Mouse (Mus musculus): Measurements from ENCODE around the gene Piwil4. TPM values are rescaled to one million over a fixed set of nuclear protein-coding genes. Genes with fewer than 3 reads are reported as not detected.
"Not testable (repeated sequence)": the region's sequence is repeated elsewhere in the genome, so short reads cannot be mapped to it uniquely, and the experiment has no call there.

Piwil4 gene
- total RNA-seq, 2 experiments from 2014 or later: not detected

DNA sequence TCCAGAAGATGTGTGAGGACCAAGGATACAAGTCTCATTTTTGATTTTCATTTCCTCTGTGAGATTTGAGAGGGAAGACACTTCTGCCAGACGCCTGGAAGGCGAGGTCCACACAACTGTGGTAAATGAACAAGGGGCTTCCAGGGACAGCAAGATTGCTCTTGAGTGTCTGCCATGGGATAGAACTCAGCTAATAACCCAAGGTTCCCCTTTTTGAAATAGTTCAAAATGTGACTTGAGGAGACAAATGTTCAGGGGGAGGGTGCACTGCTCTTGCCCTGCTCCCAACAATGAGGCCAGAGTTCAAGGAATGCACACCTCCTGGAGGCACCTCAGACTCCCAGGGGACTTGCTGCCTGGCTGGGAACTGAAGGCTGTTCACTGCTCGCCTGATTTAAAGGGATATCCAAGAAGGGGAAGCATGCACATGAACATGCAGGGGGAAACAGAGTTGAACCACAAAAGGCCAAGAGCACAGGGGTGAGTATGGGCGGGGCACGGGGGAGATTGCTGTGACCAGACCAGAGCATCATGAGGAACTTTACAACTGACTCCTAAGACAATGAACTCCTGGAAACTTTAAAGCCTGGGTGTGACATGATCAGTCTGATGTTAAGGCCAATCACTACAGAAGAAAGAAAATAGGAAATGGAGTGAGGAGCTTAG is 15.6 kb downstream of the Piwil4 start:
- DNase-seq: no peak

DNA sequence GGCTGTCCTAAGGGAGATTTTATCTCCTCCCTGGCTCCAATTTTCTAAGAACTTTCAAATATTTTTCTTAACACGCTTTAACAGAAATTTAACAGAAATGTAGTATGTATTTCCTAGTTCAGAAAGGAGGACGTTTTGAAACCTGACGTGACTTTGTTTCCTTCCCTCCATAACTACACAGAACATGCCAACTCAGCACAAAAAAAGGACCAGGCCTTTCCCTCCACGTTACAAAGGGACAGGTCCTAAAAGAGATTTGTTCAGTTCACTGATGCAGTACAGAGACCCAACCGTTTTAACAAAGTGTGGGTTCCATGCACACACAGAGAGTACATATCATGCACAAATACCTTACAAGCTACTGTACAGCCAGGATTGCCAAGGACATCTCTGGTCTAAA is 18.9 kb downstream of the Piwil4 start:
- no peak for DNase-seq

DNA sequence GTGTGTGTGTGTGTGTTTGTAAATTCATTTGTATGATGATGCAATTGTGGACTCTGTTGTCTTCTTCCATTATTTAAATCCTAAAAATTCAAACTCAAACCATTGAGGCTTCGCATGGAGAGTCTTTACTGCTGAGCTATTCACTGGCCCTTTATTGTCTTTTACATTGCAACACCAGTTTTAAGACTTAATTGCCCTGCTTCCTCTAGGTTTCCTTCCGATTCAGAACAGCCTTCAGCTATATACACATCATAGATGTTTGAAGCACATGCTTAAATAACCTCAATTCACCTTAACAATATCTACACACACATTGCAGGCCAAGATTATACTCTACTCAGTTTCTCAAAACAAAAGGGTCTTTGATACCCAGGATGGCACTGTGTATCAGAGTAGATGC is 20.1 kb downstream of the Piwil4 start:
- no peak for DNase-seq

DNA sequence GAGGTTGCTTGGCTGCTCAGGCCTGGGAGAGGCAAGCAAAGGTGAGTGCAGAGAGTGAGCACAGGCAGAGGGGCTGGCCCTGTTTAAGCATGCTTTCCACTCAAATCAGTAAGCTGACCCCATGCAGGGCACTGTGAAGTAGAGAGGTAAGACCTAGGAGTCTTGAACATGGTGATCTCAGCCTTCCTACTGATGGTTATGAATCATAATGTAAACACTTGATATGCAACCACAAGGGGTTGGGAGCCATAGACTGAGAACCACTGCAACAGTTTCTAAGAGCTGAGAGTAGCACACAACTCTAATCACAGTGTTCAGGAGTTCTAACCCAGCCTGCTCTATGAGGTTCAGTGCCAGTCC is 22.2 kb downstream of the Piwil4 start:
- DNase-seq: no peak

DNA sequence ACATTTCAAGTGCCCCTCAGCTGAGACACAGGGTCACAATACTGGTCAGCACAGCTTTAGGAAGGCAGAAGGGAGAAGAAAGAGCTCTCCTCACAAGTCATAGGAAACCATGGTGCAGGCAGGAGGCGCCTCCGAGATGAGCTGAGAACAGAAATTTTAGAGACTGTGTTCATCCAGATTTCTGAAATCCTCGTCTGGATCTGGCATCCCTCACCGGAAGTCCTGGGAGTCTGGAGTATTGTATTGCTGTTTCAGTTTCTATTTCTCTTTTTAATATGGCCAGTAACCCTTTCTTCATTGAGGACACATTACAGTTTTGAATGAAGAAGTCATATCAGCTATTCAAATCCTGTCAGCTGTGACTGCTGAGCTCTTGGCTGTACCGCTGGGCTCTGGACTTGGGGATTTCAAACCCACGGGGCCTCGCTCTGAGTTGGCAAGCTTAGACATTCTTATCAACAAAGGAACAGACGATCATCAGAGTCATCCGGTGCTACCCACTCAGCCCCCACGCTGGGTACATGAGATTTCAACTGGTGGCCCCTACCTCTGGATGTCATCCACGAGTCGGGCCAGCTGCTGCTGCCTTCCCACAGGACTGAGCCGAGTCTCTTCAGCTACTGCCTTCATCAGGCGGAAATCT is 22.7 kb downstream of the Piwil4 start:
- DNase-seq: no peak

DNA sequence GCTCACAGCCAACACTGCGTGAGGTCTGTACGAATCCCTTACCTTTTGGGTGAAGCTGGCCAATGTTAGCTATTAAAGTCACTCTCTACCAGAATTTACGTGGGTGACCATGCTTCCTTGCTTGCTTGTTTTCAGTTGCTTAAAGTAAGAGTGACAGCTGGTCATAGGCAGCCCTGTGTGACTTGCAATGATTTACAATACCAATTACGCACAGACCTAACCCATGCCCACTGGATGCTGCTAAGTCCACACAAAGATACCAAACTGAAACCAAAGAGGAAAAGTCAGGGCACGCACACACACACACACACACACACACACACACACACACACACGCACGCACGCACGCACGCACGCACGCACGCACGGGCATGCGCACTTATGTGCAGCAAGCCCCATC is 25.3 kb downstream of the Piwil4 start:
- no peak for DNase-seq

DNA sequence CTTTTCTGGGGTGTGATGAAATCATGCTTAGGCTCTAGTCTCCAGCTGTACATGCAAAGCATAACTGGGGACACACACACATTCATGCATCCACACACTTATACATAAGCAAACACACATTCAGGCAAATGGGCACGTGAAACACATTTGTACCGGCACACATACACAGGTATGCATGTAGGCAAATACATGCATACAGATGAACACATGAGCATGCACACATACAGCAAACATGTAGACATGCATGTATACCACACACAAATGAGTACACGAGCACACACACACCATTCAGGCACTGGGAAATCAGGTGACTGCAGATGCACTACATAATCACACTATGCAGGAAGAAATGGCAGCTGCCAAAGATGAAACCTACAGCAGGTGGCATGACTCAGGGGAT is 29.6 kb downstream of the Piwil4 start:
- no peak for DNase-seq

DNA sequence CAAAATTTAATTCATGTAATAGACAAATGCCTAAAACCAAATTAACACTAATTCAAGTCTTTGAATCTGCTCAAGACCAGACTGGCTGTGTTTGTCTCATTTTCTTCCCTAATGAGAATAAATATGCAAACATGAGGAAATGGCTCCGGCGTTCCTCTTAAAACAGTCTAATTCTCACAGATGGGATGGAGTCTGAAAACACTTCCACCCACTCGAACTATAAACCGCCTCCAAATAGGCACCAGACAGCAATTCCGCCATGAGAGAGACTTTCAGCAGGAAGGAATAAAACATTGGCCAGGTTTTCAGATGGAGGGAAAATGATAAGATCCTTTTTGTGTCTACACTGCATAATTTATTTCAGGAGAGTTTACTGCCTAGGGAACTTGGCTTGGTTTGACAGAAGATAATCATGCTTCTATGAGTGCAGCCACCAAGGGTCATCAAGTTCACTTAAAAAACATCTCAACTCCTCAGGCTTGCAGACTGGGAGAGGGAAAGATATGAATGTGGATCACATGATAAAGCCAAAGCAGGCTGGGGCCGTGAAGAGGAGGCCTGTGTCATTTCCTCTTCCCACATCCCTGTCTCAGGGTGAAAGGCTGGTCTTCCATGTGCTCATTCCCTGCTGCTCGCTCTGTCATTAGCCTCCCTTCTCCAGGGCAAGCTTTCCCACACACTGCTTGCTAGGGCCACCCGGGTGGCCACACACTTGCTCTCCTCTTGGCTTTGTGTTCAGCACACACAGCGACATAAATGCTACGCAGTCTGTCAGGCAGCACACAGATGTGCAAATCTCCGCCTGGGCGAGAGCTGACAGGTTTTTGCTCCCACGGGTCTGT is 35.0 kb downstream of the Piwil4 start:
- DNase-seq: peak in 1 of 2 experiments; percentile 26

DNA sequence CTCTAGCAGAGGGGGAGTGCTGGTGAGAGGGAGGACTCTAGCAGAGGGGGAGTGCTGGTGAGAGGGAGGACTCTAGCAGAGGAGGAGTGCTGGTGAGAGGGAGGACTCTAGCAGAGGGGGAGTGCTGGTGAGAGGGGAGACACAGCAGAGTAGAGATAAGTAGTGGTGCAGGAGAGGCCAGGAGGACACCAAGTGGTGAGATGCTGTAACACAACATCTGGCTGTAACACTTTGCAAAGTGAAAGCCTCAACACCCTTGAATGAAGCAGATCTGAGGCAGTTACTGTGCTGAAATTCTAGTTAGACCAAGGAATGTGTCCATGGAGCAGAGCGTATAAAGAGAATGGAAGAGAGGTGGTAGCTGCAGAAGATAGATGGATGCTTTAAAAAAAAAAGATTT is 39.7 kb downstream of the Piwil4 start:
- not testable (repeated sequence) for DNase-seq

DNA sequence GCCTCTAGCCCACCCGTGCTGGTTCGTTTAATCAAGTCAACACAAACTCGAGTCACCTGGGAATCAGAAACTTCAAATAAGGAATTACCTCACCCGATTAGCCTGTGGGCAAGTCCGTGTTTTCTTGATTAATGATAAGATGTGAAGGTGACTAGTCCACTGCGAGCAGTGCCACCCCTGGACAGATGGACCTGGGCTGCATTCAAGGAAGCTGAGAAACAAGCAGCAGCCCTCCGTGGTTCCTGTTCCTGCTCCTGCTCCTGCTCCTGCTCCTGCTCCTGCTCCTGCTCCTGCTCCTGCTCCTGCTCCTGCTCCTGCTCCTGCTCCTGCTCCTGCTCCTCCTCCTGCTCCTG is 41.3 kb downstream of the Piwil4 start:
- DNase-seq: no peak

DNA sequence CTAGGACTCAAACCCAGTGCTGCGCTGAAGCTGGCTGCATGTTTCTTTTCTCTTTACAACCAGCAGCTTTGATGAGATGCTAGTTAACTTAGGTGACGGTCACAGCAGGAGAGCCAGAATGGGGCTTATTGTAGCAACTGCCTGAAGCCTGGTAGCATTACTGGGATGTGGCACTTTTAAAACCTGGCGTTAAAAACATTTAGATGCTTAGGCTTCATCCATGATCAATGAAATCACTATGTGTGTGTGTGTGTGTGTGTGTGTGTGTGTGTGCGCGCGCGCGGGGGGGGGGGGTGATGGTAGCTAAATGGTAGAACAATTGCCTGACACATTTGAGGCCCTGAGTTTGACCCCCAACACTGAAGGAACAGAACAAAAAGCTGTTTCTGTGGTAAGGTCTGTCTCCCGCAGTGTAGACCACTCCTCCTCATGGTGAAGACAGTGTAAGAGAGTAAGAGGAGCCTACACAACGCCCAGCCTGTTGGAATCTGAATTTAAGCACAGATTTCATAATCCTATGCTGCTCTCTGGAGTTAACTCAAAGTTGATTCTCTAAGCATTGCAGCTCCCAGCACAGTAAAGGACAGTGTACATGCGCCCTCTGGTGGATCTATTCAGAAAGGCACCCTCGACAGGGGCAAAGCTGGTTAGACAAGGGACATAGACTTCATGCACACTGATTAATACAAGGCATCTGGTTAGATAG is 41.8 kb downstream of the Piwil4 start:
- peak; percentile 90 to 92 for DNase-seq

DNA sequence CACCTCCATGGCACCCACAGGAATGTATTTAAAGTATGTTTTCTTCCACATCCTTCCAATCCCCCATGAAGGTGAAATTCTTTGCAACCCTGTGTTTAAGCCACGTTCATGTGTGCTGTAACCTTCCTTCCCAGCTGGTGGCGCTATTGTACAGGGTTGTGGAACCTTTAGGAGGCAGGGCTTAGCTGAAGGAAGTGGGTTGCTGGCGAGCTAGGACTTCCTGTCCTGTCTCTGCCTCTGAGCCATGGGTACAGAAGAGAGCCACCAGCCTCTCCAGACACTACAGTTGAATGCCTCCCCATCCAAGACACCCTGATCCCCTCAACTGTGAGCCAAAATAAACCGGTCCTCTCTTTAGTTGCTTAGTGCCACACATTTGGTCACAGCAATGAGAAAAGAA is 42.6 kb downstream of the Piwil4 start:
- no peak for DNase-seq

DNA sequence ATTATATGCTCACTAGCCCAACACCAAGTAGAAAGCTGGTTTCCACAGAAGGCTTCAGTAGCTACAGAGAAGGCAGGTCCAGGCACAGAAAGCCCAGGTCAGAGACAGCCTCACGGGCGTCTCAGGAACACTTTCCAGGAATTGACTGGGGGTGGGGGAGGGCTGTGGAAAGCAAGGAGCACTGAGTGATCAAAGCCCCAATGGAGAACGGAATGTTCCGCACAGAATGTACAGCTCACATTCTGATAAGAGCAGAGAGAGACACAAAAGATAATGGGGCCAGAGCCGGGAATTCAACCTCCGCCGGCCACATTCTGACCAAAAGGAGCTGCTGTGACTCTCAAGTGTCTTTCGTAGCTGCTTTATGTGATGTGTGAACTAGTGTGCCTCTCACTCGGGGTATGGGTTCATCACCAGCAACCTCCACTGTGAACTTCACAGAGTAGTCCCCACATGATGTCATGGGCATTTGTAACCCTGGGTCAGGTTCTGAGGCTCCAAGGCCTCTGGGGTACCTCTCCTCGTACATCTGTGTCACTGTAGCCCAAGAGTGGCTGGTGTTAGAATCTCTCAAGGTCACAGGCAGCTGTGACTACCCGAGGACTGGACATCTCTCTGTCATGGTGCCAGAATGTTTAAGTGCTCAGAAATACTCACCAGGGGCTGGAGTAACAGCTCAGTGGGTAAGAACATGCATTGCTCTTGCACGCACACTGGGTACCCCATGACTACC is 51.0 kb downstream of the Piwil4 start:
- DNase-seq: no peak

DNA sequence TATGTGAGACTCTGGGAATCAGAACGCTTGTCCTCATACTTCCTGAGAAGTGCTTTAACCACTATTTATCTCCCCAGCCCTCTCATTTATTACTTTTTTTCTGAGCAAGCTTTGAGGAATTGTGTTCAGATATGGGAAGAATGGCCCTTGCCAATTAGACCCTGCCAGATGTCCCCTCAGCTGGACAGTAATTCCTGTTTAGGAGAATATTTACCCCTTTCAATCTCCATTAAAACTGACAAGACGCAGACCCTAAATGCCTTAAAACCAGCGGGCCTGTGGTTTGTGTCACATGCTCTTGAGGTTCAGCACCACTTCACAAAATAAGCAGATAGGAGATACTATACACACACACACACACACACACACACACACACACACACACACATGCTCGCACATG is 56.2 kb downstream of the Piwil4 start:
- DNase-seq: no peak

DNA sequence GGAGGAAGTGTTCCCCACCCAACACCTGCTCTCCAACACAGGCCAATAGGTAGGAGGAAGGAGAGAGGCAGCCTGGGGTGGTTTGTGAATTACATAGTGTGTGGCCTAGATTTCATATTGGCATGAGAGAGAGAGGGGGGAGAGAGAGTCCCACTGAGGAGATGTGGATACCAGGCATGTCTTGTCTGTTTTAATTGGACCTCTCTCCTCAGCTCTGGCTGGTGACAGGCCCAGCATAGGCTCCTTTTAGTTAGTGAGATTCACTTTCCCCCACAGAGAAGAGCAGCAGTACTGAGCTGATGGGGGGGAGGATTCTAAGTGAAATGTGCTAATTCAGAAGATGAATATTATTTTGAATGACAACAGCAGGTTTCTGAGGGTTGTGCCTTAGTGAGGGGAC is 57.8 kb downstream of the Piwil4 start:
- no peak for DNase-seq

DNA sequence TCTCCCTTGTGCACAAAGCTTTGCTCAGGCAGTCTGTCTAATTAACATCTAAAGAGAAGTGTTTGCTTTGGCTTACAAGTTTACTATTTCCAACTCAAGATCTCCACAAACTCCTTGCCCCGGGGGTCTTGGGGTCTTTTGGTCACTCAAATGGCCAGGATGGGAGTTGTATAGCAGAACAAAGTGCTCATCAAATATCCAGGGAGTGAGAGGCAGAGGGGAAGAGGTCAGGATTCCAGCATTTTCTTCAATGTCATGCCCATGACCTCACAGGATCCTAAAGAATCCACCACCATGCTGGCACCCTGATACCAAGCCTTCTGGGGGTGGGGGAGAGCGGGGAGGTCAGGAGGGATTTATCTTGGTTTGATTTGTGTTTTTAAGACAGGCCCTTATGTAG is 59.9 kb downstream of the Piwil4 start:
- DNase-seq: no peak

DNA sequence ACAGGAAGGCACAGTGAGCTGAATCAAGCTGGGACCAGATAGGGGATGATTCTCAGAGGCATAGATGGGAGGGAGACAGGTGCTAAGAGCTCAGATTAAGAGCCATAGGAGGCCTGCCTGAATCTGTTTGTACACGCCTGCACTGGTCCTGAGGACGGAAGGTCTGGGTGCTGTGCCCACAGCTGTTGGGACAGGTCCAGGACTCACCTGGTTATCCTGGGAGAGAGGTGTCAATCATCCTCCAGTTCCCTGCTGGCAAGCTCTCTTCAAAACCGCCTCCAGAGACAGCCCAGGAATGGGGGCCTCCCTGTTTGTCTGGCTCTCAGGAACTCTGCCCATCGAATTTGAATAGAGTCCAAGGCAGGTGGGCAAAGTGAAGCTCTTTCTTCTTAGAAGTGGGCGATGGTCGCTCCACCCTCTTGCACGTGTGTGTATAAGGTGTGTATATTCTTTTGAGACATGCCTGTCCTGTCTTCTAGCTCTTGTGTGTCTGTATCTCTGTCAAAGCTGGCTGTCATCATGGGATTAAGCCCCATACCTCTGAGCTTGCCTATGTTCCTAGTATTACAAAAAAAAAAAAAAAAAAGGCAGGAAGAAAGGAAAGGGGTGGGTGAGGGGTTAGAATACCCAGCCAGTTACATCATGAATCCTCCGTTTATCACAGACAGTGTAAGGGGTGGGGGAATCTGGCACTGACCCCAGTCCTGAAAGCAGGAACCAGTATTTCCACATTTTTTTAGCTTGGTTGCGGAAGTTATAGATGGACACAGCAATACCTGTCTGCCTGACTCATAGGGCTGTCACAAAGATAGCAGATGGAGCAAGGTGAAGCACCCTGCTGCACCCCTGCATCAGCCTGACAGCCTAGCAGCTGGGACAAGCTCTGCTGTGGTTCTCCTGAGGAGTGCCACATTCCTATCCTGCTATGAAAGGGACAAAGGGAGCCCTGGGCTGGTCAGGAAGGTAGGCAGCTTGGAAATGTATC is 64.5 kb downstream of the Piwil4 start:
- DNase-seq: no peak

DNA sequence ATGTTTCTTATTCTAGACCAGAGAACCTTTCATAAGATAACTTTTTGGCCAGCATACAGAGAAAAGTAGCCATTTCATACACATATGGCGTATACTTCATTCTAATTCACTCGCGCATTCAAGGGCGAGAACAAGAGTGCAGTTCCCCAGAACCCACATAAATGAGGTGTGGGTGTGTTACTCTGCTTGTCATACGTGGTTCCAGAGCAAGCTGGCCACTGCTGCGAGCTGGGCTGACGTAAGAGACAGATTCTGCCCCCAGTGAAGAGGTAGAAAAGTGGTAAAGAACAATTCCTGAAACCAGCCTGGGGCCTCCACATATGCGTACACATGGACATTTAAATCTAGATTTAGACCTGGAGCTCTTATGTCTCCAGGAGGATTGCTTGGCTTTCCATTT is 66.0 kb downstream of the Piwil4 start:
- DNase-seq: no peak

DNA sequence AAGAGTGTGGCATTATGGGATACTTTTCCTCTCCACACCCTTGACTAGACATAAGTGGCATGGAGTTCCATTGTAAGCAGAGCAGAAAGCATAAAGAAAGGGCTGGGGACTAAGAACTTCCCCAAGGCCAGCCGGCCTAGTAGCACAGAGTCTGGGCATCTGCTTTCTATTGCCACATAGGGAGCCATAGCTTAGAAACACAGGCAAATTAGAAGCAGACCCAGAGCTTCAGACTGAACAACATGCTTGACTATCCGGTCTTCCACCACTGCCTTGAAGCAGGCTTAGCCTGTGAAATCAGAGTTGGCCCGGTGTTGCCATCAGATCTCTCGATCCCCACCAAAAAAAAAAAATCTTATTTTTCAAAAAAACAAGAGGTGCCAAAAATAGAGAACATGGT is 67.4 kb downstream of the Piwil4 start:
- no peak for DNase-seq

DNA sequence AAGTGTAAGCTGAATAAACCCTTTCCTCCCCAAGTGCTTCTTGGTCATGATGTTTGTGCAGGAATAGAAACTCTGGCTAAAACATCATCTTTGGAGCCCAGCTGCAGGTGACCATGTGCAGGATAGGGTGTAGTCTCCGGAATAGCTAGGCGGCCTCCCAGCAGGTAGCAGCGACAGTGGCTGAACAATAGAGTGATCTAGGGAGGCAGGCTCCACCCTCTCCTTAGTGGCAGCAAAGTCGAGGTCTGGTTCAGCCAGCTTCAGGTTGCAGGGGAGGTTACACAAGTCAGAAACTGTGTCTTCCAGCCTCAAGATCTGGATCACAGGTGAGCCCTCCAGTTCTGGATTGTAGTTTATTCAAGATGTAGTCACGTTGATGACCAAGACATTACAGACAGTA is 68.6 kb downstream of the Piwil4 start:
- DNase-seq: not testable (repeated sequence)

DNA sequence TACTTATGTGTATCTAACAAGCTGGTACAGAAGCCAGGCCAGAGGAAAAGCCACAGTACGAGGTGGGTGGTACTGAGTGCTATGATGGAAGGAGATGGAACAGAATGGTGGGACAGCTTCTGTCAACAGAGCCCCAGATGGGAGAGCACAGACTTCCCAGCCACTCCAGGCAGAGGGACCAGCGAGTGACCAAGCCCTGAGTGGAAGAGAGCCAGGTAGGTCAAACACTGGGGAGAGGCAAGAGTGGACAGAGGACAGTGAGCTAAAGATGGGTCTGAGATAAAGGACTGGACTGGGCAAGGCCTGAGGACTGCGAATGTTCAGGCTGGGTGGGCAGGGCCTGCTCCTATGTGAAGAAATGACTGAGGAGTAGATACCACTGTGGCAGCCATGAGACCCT is 72.2 kb downstream of the Piwil4 start:
- DNase-seq: no peak
